Mouse (Mus musculus): ENCODE measurements around the gene Nrp1. TPM values are rescaled to one million over a fixed set of nuclear protein-coding genes. Genes with fewer than 3 reads are reported as not detected.

Gene Nrp1
- total RNA-seq, 2 experiments from 2014 or later: 109 to 121 TPM

DNA sequence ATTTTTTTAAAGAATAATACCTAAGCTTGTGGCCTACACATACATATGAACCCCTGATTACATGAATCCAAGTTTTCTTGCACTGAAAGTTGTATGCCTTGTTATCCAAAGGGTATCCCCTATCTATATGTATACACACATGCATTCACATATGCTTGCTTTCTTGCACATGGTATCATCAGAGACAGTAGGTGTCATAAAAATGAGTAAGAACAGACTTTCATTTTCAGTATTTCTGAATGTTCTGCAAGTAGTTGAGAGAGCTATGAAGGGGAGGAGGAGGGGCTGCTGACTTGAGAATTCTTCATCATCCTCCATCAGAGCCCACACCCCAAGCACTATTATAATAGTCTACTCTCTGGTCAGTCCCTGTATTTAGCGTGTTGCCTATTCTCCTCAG lies 62.0 kb downstream of the Nrp1 start:
- DNase-seq: no peak

DNA sequence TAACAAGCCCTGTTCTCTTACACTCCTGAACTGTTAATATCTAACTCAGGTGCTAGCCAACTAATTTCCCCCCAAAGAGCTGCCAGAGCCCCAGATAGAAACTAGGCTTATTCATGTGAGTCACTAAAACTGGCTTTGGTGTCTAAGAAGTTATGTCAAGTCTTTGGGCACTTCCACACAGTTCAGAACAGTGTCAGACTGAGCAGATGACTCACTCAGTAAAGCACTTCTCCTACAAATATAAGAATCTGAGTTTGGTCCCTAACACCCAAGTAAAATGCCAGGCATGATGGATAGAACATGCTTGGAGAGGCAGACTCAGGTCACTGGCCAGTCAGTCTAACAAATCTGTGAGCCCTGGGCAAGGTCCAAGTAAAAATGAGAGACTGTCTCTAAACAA lies 65.4 kb downstream of the Nrp1 start:
- no peak for DNase-seq

DNA sequence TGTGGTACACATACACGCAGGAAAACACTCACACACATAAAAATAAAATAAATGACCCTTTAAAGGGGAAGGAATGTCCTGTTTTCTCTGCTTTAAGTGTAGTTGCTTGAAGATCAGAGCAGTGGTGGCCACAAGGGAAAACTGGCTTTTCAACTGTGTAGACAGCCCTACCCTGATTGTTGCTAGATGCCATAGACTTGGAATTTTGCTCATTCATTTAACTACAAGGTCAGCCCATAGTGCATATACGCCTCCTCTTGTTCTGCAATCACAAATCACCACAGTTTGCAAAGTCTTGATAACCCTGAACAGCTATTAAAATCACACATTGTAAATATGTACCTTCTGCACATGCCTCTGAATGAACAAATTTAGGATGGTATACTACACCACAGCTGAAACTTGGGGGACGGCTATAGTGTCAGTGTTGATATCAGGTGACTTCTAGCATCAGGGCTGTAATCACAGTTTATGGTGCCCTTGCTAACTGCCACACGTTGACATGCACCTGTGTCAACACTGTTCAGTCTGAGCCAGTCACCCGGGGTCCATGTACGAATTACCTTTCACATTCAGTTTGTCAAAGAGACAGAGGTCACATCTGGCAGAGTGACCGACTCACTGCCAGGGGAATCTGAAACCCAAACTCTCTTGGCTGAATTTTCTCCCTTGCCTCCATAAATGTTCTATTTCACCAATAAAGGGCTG lies 66.4 kb downstream of the Nrp1 start:
- DNase-seq: no peak

DNA sequence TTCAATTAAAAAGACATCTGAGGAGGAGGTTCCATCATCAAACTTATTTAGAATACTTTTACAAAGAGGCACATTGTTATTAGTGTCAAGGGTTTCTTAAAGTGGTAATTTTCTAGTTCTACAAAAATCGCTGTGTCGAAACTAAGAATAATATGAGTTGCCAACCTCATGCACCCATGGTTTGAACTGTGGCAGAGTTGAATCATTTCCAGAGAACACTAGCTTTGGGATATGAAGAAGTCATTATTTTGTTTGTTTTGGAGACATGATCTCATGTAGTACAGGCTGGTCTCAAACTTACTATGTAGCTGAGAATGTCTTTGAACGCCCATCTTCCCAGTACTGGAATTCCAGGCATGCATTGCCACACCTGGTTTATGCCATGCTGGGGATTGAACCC lies 68.7 kb downstream of the Nrp1 start:
- no peak for DNase-seq

DNA sequence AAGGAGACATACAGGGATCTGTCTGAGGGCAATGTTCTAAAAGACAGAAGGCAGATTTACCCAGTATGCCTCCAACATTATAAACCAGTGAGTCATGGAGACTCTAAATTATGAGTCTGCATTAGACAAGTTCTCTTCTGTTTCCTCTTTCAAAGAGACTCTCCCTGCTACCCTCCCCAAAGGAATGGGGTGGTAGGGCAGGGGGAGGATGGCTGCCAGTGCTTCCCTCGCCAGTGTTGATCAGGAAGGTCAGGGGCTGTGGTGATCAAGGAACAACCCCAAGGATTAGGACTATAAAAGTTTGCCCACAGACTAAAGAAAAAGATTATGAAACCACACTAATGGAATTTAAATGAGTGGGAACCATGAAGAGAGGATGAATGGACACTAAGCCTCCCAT lies 70.6 kb downstream of the Nrp1 start:
- DNase-seq: no peak

DNA sequence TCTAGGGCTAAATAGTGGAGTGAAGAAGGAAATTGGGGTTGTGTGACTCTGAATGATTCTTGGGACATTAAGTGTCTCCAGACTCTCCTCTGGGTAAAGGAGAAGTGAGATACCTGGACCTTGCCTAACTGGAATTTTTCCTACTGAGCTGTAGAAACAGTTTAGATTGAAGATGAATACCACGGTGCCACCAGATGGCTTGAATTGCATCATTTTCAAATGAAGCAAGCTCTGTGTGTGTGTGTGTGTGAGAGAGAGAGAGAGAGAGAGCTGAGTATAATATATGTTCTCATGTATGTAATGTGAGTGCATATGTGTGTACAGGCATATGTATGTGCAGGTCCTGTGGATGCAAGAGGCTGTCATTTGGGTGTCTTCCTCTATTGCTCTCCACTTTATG lies 72.7 kb downstream of the Nrp1 start:
- DNase-seq: no peak

DNA sequence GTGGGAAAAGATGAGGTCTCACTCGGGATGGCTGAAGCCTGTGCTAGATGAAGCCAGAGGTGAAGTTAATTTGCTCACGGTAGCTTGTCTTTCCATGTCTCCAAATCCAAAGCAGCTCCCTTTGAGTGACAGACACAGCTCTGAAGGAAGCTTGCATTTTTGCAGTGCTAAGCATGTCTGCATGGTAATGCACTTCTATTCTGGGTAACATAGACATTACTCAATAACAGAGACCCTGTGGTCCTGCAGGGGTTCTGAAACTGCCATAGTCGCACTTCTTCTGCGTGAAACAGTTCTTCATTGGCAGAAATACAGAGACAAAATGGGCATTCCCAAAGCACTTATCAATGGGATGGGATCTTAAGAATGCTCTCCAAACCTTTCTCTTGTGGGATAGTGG lies 77.3 kb downstream of the Nrp1 start:
- DNase-seq: no peak

DNA sequence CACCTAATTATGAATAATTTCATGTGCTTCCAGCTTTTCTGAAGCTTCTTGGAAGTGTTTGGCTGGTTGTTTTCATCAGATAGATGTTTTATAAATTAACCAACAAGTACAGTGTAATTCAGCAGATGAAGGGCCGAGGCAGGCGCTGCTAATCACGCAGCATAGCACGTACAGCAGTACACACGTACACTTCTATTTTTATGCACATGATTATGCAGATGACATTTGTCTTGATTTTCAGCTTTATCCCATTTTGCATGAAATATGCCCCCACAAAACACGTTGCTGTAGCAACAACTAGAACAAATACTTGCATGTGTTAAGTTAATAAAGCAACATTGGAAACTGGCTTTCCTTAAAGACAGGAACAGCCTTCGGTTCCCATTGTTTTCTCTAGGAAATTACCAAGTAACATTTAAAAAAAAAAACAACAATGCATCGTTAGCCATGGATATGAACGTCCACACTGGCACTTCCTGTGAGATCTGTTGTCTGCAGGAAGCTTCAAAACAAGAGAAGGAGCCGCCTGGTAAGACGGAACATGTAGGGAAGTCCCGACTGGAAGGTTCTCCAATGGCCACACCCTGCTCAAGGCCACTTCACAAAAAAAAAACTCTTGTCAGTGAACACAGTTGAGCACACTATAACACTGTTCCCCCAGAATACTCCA lies 78.9 kb downstream of the Nrp1 start:
- DNase-seq: peak in 1 of 2 experiments; percentile 24

DNA sequence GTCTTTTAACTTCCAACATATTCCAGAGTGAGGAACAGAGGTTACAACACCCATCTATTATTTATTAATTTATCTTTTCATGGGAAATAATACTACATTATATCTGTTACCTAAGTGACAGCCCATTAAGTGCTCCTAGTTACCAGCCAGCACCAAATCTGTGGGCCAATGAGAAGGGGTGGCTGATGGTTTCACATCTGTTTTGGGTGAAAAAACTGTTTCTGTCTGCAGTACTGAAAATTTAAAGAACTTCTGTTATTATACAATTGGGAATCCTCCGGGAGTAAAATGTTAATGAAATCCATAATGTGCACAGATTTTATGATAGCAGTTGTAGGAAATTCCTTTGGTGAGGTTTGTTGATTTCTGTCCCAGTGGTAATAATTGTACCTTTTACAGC lies 83.0 kb downstream of the Nrp1 start:
- no peak for DNase-seq

DNA sequence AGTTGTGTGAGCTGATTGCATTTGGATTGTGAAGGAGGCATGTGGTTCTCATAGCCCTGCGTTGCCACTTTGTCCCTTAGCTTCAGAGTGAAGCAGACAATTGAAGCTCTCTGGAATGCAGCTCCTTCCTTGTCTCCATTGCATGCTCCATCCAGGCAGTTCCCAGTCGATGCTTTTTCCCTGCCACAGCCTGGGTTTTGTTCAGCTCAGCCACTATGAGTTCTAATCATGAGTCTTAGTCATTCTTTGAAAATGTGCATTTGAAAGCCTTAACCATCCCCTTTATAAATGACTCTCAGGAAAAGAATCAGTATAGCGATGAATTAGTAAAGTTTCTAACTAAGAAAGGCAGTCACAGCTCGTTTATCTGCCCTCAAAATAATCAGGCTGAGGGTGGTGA lies 87.2 kb downstream of the Nrp1 start:
- DNase-seq: no peak

DNA sequence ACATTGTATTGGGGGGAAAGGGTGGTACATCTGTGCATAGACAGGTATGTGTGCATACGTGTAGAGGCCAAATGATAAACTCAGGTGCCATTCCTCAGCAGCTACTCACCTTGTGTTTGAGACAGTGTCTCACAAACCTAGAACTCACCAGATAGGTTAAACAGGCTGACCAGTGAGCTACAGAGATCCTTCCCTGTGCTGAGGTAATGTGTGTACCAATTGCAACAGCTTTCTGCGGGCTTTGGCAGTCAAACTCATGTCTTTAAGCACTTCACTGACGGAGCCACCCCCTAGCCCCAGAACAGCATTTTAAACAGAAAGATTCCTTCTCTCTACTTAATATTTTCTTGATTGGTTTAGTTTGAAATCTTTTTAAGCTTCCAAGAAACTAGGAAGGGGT lies 88.2 kb downstream of the Nrp1 start:
- no peak for DNase-seq

DNA sequence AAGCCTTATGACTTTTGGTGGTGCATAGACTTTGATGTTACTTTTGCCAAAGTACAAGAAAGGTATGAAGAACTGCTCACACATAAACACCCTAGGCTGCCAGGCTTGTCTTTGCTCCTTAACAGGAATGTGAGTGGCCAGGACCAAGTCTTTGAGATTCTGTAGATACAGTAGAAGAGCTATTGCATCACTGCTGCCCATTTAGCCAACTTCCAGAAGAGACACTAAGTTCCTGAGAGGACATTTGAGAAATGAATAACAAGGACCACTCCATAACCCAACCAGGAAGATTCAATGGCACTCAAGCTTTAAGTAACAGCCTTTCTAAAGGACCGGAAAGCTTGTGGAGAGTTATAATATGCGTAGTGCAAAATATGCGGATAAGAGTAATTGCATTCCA lies 88.9 kb downstream of the Nrp1 start:
- DNase-seq: no peak

DNA sequence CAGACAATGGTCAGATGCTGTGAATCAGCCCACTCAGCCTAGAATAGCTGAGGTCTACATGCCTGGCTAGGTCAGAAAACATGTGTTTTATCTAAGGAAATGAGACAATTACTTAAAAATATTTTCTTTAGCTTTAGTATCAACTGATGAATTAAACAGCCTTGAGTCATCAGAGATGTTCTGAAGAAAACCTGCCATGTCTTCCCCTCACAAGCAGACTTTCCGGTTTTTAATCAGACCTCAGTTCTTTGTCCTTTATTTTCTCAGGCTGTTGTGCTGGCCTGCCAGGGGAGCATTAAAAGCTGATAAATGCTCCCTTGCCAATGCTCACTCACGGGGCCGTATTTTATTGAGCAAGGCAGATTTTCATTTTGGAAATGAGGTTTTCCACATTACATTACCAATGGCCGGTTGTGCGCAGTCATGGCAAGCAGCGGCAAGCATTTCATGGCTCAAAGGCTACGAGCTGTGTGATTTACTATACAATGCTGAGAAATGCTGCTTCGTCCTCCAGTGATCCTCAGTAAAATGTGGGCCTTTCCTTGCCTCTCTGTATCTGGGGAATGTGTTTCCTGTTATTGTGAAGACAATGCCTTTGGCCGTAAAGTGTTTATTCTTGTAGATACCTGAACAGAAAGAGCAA lies 92.1 kb downstream of the Nrp1 start:
- no peak for DNase-seq

DNA sequence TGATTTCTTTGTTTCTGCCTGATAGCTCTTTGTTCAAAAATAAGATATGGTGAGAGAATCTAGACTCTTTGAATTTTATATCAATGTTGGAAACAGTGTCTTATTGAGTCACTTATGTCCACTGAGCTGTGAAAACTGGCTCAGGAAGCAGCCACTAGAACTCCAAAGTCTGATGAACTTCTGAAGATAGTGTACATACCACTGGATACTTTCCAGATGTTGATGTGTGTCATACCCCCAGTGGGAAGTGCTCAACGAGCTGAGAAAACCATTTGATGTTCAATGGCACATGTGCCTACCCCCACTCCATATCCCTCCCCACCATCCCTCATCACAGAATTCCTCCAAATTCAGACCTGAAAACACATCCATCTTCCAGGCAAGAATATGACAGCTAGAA lies 92.7 kb downstream of the Nrp1 start:
- no peak for DNase-seq

DNA sequence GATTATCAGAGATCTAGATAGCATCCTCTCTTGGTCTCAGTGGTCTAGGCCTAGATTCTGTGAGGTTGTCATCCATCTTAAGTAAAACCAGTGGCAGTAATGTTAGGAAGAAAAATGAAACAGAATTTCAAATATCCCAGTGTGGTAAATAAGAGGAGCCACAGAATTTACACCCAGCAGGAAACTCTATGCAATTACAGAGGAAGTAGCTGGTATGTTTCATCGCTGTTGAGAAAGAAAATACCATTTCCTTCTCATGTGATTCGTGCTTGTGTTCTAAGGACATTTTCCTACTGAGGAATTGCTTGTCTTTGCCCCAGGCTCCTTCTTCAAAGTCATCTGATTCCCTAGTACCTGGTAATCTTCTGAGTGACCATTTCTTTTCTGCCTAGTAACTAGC lies 95.1 kb downstream of the Nrp1 start:
- no peak for DNase-seq

DNA sequence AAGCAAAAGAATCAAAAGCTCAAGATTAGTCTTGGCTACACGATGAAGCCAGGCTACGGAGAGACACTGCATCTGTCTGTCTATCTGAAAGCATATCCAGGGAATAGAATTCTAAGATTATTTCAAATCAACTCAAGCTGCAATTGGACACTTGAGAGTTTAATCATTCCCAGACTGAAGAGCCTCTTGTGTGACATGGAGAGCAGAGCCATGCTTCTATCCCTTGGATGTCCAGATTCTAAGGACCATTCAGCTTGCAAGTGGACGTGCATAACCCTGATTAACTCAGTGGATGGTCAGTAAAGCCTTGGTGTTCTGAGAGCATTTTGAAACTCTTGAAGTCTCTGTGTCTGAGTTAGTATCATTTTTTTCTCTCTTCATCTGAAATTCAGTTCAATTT lies 95.6 kb downstream of the Nrp1 start:
- DNase-seq: no peak

DNA sequence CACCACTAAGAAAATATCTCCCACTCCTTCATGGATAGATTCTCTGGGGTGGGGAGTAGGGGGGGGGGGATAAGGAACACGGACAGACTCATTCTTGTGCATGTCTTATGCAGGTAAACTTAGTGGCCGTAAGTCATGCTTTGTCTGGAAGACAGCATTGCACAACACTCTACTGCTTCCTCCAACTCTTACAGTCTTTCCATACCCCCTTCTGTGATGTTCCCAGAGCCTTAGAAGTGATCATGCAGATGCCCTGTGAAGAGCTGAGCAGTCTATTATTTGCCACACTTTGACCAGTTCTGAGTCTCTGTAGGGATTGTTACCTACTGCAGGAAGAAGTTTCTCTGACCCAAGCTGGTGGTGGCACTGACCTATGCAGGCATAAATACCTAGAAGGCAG lies 98.9 kb downstream of the Nrp1 start:
- DNase-seq: no peak

DNA sequence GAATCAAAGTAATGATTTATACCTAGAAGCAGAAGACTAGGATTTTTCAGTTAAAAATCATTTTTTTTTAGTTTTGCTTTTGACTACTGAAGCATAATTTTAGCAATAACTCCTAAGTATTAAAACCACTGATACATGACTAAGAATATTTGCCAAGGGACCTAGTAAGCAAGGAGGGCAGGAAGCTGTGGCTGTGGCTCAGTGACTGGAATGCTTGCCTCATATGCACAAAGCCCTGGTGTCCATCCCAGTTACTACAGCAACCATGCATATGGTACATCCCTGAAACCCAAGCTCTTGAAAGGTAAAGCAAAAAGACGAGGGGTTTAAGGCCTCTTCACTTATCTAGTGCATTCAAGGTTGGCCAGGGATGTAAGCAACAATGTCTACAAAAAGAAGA lies 101.3 kb downstream of the Nrp1 start:
- DNase-seq: no peak

DNA sequence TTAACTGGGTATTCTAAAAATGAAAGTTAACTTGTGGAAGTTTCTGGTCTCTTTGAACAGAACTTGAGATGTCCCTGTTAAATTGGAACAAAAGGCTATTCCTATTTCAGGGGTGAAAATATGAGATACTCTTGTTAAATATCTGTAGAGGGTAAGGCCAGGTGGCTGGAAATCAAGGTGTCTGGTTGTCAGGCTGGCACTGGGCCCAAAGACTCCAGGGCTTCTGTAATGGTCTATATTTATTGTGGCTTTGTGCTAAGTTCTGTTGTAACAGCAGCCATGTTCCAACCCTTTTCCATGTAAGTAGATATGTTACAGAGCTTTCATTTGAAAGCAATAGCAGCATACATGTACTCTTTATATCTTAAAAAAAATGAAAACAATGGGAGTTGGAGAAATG lies 103.3 kb downstream of the Nrp1 start:
- DNase-seq: no peak

DNA sequence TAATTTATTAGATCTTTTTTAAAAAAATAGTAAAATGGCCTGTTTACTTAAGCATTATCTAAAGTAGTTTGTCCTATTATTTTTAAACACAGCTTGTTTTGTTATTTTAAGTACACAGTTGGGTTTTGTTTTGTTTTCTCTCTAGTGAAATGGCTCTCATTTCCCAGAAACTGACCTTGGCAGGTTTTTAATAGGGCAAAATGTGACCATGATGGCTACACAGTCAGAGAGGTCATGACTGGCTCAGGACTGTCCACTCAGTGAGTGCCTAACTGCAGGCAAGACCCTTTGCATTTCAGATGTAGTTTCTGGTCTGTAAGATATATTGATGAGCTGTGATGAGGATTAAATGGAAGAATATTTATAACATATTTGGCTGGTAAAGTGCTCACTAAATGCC lies 104.8 kb downstream of the Nrp1 start:
- DNase-seq: no peak

DNA sequence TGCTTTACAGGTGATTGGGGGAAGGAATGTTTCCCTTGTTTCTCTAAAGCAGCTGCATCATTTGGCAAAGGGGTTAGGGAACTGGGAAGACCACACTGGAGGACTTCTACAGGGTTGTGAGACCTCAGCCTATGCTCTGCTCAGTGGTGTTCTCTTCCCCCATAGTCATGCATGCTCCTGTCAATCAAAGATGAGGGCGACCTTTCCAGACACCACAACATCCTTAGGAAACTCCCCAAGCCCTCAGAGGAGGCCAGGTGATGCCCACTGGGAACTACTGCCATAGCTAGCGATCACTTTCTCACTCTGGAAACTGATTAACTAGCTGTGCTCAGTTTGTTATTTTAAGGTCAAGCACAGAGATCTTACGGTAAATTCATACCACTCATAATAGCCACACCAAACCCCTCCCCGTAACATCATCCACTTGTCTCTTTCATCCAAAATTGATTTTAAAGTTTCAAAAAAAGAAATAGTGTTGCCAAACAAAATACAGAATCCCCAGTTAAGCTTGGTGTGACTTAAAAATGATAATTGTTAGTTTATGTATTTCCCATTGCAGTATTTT lies 105.7 kb downstream of the Nrp1 start:
- no peak for DNase-seq

DNA sequence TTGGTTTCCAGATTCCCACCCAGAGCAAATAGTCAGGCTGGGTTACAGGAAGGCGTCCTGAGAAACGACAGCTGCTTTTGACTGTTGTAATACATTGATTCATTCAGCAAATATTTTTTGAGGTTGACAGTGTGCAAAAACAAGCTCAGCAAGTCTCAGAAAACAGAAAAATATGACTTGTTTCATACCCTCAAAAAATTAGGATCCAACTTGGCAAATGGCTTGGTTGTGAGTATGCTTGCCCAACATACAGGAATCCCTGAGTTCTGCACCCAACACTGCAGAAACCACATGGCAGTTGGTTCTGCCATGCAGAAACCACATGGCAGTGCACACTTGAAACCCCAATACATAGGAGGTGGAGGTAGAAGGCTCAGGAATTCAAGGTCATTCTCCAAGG lies 107.1 kb downstream of the Nrp1 start:
- no peak for DNase-seq

DNA sequence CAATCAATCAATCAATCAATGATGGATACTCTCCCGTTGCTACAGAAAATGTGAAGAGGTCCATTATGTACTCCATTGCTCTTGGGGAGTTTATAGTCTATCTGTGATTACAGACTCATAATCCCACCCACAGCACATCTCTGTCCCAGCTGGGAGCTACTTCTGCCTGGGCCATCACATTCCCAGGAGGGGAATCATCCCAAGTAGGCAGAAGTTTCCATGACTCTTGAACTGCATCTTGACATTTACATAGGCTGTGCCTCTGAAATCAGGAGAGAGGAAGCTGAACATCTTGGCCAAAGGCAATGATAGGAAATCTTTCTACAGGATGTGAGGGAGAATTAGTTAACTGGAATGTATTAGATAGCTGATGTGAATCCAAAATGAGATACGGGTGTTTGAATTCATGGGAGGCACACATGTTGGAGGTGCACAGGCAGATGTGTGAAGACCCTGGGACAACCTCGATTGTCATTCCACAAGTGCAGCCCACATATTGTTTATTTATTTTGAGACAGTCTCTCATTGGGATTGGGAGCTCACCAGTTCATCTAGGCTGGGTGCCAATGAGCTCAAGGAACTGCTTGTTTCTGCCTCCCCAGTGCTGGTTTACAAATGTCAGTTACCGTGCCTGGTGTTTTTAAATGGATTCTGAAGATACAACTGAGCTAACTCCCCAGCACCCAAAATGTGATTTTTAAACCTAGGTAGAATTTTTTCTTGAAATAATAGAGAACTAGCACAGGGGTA lies 108.5 kb downstream of the Nrp1 start:
- DNase-seq: no peak
